Mouse (Mus musculus) kidney, postnatal 4 days (tissue): ENCODE results near the gene Hmgn2.
"Not testable (repeated sequence)": the region's sequence is repeated elsewhere in the genome, so short reads cannot be mapped to it uniquely, and the experiment has no call there.

ENCODE experiments used
- DNase-seq, 2 experiments: peaks; one replicate each; pipeline ENCODE4 v3.0.0; 2021; ENCODE audit warnings: mixed read lengths in 2 of 2

The Hmgn2 gene

GRCm38 (mm10) chr4:133968150-133968921 lies at the start of gene Hmgn2:
TSS of gene Hmgn2 (minus strand) at chr4:133968650.
- peak; percentile 64 to 78 for DNase-seq

- DNase-seq = no peak
These were observed 48.9 kb upstream of the Hmgn2 start for GRCm38 (mm10) chr4:134017201-134017865.

- DNase-seq = no peak
These were observed 48.3 kb upstream of the Hmgn2 start for GRCm38 (mm10) chr4:134016767-134017166.

- no peak for DNase-seq
These were observed 47.8 kb upstream of the Hmgn2 start for GRCm38 (mm10) chr4:134016208-134016607.

DNA sequence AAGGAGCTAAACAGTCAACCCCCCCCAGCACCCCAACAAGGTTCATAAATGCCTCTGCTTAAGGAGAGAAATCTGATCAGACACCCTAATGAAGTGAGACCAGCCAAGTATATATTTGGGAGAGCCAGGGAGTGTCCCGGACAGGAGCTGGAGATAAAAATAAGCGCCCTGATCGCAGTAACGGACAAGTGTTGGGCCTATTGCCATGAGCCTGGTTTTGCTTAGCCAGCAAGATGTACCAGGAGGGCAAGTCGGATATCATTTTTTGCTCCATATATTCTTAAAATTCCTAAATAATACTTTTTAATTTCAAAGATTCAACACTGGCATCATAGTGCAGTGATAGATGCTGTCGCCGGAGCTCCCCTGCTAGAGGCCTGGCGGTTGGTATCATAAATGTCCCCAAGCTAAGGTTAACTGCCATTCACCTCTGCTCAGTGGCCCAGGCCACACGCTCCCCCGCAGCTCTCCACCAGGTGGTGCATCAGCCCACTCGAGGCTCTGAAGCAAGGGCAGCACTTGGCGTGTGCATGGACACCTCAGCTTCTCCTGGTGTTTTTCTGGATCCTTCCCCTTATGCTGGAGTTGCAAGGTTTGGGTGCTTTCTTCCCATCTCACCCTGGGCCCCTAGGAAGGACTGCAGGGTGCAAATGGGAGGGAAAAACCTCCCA lies 44.5 kb upstream of the Hmgn2 start:
- peak; percentile 34 to 48 for DNase-seq

DNA sequence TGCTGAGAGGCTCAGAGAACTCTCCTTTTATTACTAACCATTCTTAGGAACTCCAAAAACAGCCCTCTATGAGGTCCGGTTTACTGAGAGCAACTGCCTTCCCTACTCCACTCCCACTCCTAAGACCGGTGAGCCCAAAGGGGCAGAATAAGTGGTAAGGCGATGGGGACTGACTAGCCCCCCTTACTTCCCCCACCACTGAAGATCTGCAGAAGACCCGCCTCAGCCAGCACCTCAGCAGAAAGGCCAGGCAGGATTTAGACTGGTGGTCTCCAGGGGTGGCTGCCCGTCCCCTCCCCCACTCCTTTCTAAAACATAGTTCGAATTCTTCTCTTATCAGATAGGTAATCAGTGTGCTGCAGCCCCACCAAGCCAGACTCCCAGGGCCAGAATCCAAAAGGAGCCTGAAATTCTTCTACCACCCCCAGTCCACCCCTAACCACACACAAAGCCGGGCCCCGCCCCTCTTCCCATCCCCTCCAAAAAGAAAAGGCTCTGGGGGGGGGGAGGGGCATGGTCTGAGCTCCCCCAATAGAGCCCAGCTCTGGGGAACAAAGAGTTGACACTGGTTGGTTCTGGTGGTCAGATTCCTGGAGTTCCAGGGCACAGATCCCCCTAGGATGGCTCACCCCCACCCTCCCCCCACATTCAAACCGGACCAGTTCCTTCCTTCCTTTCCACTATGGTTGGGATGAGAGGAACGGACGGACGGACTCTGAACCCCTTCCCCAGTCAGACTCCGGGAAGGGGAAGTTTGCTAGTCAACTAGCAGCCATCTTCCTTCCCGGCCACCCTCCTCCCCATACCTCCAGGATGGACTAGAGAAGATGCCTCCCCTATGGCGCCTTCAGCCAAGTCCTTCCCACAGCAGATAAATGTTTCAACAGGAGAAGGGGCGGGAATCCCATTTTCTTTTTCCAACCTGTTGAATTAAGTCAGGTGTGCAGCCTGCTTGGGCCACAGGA lies 43.3 kb upstream of the Hmgn2 start:
- DNase-seq = no peak

GRCm38 (mm10) chr4:134009709-134010108 lies 41.3 kb upstream of the Hmgn2 start:
- DNase-seq = no peak

DNA sequence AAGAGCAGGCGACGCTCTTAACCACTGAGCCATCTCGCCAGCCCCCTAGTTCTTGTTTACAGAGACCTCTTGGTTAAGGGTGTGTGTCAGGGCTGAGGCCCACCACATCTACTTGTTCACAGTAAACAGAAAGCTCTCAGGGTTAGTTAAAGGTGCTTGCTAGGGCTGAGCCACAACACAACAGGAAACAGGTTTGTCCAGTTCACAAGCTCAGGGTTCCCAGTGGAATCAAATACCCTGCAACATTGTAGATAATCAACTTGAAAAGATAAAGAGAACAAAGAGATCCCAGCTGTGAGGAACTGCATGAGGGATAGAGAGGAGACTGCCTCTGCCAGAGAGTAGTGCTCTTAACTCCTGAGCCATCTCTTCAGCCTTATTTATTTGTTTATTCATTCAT lies 38.4 kb upstream of the Hmgn2 start:
- no peak for DNase-seq

- DNase-seq = no peak
These were observed 37.3 kb upstream of the Hmgn2 start for GRCm38 (mm10) chr4:134005581-134006358.

DNA sequence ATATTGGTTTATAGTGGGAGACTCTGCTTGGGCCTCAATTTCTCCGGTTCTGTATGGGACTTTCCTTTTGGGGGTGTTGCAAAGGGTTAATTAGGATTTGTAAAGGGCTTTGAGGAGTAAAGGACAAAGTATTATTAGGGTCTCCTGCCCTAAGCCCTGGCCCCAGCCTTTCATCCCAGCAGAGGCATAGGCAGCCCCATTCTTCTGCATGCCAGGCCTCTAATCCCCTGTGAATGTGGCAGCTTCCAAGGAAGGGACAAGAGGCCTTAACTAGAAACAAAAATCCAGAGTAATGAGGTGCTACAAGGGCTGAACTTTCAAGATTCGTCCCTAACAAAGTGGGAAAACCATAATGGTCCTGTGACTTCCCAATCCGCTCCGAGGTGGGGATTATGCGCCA lies 34.5 kb upstream of the Hmgn2 start:
- no peak for DNase-seq

DNA sequence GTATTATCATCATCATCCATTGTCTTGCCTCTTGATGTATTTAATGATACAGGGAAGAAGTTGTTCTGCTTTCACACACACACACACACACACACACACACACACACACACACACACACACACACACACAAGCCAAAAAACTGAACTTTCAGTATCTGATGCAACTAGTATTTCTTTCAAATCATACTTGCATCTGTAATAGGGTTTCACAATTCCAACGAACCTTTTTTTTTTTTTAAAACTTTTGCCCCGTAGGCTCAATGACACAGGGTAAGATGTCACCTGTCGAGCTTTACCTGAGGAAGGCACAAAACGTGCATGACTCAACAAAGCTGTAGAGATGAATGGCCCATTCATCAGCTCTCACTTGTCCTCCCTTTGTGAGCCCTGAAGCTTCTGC lies 33.8 kb upstream of the Hmgn2 start:
- no peak for DNase-seq

GRCm38 (mm10) chr4:134001710-134002109 lies 33.3 kb upstream of the Hmgn2 start:
- no peak for DNase-seq

DNA sequence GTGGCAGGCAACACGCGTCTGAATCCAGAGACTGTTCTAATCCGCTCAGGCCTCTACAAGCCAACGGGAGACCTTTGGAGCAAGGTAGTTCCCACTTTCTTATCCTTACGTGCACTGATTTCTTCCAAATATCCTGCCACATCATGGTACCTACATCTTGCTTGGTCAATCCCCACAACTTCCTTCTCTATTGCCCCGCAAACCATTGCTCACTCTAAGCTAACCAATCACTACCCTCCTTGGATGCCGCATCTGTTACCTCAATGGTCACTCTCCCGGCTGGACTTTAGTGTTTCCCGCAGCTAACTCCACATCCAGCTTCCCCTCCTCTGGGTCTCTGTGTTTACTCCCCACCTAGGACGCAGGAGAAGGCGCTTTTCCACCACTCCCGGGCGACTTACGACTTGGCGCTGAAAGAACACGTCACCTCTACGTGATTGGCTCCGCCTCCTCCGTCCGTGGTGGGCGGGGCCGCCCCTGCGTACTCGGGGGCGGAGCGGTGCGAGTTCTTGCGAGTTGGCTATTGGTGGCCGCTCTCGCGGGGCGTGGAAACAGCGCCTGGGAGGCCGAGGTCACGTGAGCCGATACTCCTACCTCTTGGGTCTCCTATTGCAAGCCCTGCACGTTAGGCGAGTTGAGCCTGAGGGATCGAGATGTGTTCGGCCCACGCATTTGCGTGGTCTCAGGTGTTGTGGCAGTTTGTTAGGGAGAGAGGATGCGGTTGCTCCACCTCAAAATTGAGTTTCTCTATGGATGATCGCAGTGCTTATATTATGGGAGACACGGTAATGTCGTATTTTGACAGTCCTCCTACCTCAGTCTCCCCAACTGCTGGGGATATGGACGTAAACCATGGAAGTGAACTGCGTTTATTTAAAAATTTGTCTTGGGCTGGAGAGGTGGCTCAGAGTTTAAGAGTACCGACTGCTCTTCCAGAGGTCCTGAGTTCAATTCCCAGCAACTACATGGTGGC lies 32.3 kb upstream of the Hmgn2 start, which contains the start of gene Dhdds:
Dhdds (minus strand) TSS at position 453 of the 973 bp plus-strand sequence.
- DNase-seq = peak; percentile 95 to 98

DNA sequence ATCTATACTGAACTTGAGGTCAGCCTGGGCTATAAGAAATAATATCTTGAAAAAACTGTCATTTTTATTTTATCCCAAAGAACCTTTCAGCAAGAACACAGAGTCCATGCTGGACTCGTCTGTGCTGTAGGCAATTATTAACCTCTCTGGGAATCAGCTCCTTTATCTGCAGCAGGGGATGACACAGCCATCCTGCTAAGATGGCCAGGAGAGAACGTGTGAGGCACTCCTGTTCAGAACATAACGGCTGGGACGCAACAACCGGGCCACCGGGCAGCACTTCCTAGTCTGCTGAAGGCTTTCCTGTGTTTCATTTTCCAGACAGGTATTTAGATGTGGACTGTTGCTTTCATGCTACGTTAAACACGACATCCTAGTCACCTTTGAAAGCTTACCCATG lies 26.2 kb upstream of the Hmgn2 start:
- no peak for DNase-seq

GRCm38 (mm10) chr4:133991087-133991660 lies 22.7 kb upstream of the Hmgn2 start:
- DNase-seq = peak in 1 of 2 experiments; percentile 18

- DNase-seq = peak in 1 of 2 experiments; percentile 12
These were observed 21.6 kb upstream of the Hmgn2 start for GRCm38 (mm10) chr4:133990035-133990434.

GRCm38 (mm10) chr4:133988289-133988688 lies 19.8 kb upstream of the Hmgn2 start:
- DNase-seq = not testable (repeated sequence)

DNA sequence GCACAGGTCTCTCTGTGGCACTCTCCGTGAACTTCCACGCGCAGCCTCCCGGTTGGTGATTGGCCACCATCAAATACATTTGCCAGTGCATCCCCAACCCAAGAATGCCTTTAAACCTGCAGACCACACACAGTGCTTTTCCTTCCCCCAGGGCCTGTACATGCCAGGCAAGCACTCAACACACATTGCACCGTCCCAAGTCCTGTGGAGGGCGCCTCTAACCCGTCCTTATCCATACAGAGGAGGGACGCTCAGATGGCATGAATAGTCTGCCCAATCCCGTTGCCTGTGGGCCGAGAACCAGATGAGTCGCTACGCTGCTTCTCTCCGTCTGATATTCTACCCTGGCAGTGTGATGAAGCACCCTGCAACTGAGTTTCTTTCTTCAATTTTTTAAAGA lies 14.5 kb upstream of the Hmgn2 start:
- DNase-seq = no peak

DNA sequence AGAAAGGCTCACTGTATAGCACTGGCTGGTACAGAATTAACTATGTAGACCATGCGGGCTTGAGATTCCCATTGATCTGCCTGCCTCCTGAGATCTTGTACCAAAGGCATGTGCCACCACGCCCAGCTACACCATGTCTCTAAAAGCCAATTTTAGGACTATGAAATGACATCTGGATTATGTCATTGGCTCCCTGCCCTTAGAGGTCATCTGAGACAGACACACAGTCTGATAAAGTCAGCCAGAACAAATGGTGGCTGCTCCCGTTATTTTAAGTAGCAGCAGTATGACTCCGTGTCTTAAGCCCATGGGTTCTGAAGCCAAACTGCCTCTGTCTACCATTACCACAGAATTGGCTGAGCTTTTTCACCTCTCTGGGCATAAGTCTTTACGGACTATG lies 12.0 kb upstream of the Hmgn2 start:
- no peak for DNase-seq
